Mouse (Mus musculus): ENCODE data around the gene Chaf1b. TPM values are rescaled to one million over a fixed set of nuclear protein-coding genes. Genes with fewer than 3 reads are reported as not detected.

Gene Chaf1b
- polyA plus RNA-seq, 1 experiment from 2014 or later, result 78.0 TPM

DNA sequence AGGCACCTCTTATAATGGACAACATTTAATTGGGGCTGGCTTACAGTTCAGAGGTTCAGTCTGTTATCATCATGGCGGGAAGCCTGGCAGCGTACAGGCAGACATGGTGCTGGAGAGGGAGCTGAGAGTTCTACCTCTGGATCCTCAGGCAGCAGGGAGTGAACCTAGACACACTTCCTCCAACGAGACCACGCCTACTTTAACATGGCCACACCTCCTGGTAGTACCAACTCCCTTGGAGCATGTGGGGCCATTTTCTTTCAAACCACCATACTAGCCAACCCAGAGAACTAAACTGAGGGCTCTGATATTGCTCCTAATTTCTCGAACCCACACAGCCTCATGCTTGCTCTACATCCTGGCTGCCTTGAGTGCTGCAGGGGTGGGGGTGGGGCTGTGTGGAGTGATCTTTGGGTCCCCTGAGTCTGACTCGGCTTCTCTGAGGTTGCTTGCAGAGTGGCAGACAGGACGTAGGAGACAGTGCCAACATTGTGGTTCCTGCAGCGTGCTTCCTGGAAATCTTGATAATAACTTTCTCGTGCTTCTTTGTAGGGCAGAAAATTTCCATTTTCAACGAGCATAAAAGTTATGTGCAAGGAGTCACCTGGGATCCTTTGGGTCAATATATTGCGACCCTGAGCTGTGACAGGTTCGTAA is 7.4 kb downstream of the Chaf1b start:
- no peak for ATAC-seq (ENCODE audit: insufficient number of reproducible peaks, insufficient read depth, low FRiP score, low TSS enrichment, low read depth)
- Histone ChIP-seq H3K4me3 (no peak overlapping the region), H3K4me2 (no peak overlapping the region), H3K9me3 (no peaks in the 10 kb centered on the region), H3K9ac (no peak overlapping the region), H3K27me3 (no peaks in the 10 kb centered on the region), H3K36me3 (peaks cover 98% of the 10 kb centered on the region), H3K4me1 (peaks cover 5% of the 10 kb centered on the region), H3K27ac (no peak overlapping the region)
- 83% methylated on average over 12 of the region's 12 CpGs for WGBS

DNA sequence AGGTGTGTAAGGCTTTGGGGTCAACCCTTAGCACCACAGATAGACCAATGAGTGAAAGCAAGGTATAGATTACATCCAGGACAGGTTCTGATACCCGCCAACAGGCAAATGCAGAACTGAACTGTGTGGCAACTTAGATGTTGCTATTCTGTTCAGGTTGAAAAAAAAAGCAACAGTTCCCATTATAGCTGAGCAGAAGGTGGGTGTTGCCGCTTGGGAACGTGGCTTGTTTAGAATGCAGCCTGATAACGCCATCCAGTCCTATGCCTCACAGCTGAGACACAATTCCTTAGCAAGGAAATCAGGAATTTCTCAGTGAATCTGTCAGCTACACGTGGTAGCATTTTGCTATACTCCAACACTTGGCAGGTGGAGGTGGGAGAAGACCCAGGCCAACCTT is 9.6 kb downstream of the Chaf1b start:
- peaks cover 80% of the 10 kb centered on the region for H3K36me3 ChIP-seq
- no peaks in the 10 kb centered on the region for H3K27me3 ChIP-seq
- no peak overlapping the region for H3K4me2 ChIP-seq
- H3K27ac ChIP-seq, result no peak overlapping the region
- H3K9me3 ChIP-seq, result no peaks in the 10 kb centered on the region
- no peak overlapping the region for H3K9ac ChIP-seq
- WGBS, result 94% methylated on average over 5 of the region's 5 CpGs
- no peak for ATAC-seq (ENCODE audit: insufficient number of reproducible peaks, insufficient read depth, low FRiP score, low TSS enrichment, low read depth)
- H3K4me3 ChIP-seq, result no peak overlapping the region
- H3K4me1 ChIP-seq, result no peaks in the 10 kb centered on the region

DNA sequence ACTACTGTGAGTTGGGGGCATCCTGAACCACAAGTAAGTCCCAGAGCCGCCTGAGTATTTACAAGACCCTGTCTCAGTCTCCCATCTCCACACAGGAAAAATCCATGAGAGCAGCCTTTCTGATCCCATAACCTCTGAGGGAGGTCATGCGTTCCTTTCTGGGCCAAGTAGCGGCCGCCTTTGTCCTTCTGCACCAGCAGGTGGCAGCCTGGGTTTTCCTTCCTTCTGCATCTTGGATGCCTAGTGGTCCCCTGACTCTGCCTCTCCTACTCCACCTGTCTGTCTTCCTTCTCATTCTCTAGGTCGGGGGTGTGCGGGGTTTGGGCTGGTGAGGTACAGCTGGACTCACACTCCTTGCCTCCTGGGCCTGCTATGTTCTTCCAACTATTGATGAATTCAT is 19.3 kb downstream of the Chaf1b start:
- no peak for ATAC-seq (ENCODE audit: insufficient number of reproducible peaks, insufficient read depth, low FRiP score, low TSS enrichment, low read depth)
- H3K36me3 ChIP-seq, result peaks cover 69% of the 10 kb centered on the region
- 80% methylated on average over 6 of the region's 6 CpGs for WGBS

DNA sequence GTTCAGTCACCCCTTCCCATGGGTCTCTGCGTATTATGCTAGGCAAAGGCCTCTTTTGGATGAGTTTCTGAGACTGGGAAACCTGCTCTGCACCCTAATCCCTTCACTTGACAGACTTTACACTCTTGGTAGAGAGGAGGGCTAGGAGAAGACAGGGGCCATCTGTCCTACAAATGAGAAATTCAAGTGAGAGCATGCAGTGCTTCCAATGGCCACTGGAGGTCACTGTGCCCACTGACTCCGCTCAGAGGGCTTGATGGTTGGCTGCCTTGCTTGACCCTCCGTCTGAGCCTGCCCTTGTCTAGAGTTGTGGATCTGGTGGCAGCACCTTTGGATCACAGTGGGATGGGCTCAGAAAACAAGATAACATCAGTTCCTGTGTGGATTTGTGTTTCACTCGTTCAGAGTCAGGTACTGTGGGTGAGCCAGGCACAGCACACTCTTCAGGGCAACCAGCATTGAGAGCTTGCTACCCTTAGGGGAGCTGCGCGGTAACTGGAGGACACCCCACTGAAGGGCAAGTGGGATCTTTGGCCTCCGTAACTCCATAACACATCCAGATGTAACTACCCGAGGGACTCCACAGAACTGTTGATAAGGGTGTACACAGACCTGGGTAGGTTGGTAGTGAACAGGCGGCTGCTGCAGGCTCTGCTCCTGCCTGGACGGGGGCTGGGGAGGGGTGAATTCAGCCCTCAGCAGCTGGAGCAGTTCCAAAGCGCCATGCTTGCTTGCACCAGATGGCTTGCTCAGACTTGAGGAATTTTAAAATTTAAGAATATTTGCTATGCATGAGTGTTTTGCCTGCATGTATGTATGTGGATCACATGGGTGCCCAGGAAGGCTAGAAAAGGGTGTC is 22.7 kb downstream of the Chaf1b start:
- H3K27me3 ChIP-seq, result no peaks in the 10 kb centered on the region
- no peak for ATAC-seq (ENCODE audit: insufficient number of reproducible peaks, insufficient read depth, low FRiP score, low TSS enrichment, low read depth)
- peaks cover 43% of the 10 kb centered on the region for H3K36me3 ChIP-seq
- peak overlapping the region; percentile 72 for H3K27ac ChIP-seq
- H3K4me1 ChIP-seq, result peaks cover 14% of the 10 kb centered on the region
- no peak overlapping the region for H3K4me2 ChIP-seq
- no peak overlapping the region for H3K4me3 ChIP-seq
- WGBS, result 58% methylated on average over 11 of the region's 11 CpGs
- H3K9ac ChIP-seq, result no peak overlapping the region
- no peaks in the 10 kb centered on the region for H3K9me3 ChIP-seq

More for the DNA sequence above, 19.3 kb downstream of the Chaf1b start:
- Histone ChIP-seq H3K9me3 (no peaks in the 10 kb centered on the region), H3K27ac (no peak overlapping the region), H3K4me3 (no peak overlapping the region), H3K4me2 (no peak overlapping the region), H3K27me3 (no peaks in the 10 kb centered on the region), H3K9ac (no peak overlapping the region), H3K4me1 (peaks cover 14% of the 10 kb centered on the region)

DNA sequence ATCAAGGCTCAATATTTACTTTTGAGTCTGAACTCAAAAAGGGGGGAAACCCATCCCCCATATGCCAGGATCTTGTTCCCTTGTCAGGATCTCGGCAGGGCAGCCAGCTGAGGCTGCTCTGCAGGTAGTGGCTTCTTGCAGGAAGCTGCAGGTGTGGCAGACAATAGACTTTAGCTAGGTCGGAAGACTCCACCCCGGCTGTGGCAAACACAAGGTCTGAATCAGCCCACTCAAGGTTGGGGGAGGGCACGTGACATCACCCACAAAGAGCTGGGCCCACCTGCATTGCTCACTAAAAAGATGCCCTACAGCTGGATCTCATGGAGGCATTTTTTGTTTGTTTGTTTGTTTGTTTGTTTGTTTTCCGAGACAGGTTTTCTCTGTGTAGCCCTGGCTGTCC is 24.1 kb downstream of the Chaf1b start:
- Histone ChIP-seq H3K9ac (no peak overlapping the region), H3K36me3 (peaks cover 30% of the 10 kb centered on the region), H3K9me3 (no peaks in the 10 kb centered on the region), H3K27me3 (no peaks in the 10 kb centered on the region), H3K4me2 (no peak overlapping the region), H3K4me1 (peaks cover 14% of the 10 kb centered on the region), H3K27ac (no peak overlapping the region), H3K4me3 (no peak overlapping the region)
- 72% methylated on average over 5 of the region's 5 CpGs for WGBS
- ATAC-seq (ENCODE audit: insufficient number of reproducible peaks, insufficient read depth, low FRiP score, low TSS enrichment, low read depth), result no peak

GRCm38 (mm10) chr16:93908196-93908595 is 24.5 kb downstream of the Chaf1b start:
- WGBS, result 90% methylated on average over 8 of the region's 8 CpGs
- no peaks in the 10 kb centered on the region for H3K9me3 ChIP-seq
- no peaks in the 10 kb centered on the region for H3K27me3 ChIP-seq
- no peak overlapping the region for H3K4me3 ChIP-seq
- H3K4me1 ChIP-seq, result peaks cover 14% of the 10 kb centered on the region
- peaks cover 26% of the 10 kb centered on the region for H3K36me3 ChIP-seq
- no peak overlapping the region for H3K9ac ChIP-seq
- H3K27ac ChIP-seq, result no peak overlapping the region
- H3K4me2 ChIP-seq, result no peak overlapping the region
- ATAC-seq (ENCODE audit: insufficient number of reproducible peaks, insufficient read depth, low FRiP score, low TSS enrichment, low read depth), result no peak

DNA sequence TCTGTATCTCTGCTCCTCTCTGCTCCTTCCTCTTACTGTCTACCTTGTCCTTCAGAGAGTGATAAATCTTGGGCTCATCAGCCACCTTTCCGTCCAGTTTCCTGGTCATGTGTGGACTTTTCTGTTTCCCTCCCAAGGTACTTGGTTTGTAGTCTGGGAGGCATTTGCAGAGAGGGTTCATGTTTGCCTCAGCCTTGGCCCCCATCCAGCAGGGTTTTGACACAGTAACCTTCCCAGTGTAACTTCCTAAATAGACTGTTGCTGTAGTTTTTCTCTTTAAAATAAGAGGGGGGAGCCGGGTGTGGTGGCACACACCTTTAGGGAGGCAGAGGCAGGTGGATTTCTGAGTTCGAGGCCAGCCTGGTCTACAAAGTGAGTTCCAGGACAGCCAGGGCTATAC is 26.2 kb downstream of the Chaf1b start:
- ATAC-seq (ENCODE audit: insufficient number of reproducible peaks, insufficient read depth, low FRiP score, low TSS enrichment, low read depth), result no peak
- no peaks in the 10 kb centered on the region for H3K27me3 ChIP-seq
- H3K4me2 ChIP-seq, result no peak overlapping the region
- WGBS, result 89% methylated on average over 3 of the region's 3 CpGs
- no peak overlapping the region for H3K4me3 ChIP-seq
- no peak overlapping the region for H3K9ac ChIP-seq
- no peak overlapping the region for H3K27ac ChIP-seq
- peaks cover 13% of the 10 kb centered on the region for H3K36me3 ChIP-seq
- H3K9me3 ChIP-seq, result no peaks in the 10 kb centered on the region
- H3K4me1 ChIP-seq, result peaks cover 14% of the 10 kb centered on the region

DNA sequence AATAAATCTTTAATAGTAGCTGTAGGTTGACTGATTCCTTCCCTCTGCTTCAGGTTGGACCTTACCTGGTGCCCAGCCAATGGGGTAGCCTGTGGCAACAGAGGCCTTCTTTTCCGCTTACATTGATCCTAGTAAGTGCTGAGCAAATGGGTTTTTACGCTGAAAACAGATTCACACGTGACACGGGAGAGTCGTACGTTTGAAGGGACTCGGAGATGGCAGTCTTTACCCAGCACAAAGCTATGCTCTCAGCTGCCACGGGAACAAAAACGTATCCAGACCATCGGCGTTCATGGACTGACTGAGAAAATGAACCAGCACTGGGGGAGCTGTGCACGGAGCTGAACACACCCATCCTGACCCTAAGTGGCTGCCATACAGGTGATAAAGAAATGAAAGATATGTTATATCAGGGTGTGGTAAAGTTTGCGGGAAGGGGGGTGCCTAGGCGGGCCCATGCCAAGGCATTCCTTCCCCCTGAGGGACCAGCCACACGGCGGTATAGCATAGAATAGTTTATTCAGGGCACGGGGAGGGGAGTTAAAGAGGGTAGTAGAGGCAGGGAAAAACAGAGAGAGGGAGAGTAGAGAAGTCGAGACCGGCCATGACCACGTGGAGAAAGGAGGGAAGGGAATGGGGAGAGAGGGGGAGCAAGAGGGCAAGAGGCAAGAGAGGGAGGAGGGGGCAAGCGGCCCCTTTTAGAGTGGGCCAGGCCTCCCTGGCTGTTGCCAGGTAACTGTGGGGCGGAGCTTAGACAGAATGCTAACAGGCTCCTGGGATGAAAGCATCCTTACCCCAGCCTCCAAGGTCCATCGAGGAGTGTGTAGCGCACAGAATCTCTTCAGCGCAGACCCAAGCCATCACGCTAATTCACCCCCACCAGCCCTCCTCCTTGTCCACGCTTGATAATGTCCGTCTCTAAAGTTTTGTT is 27.3 kb downstream of the Chaf1b start:
- H3K4me1 ChIP-seq, result peaks cover 14% of the 10 kb centered on the region
- no peak overlapping the region for H3K4me3 ChIP-seq
- no peak overlapping the region for H3K4me2 ChIP-seq
- H3K27me3 ChIP-seq, result no peaks in the 10 kb centered on the region
- H3K9ac ChIP-seq, result no peak overlapping the region
- peaks cover 6% of the 10 kb centered on the region; the same call in 1 of the 2 replicates for H3K36me3 ChIP-seq
- no peaks in the 10 kb centered on the region for H3K9me3 ChIP-seq
- ATAC-seq (ENCODE audit: insufficient number of reproducible peaks, insufficient read depth, low FRiP score, low TSS enrichment, low read depth), result no peak
- WGBS, result 66% methylated on average over 28 of the region's 28 CpGs
- no peak overlapping the region for H3K27ac ChIP-seq

DNA sequence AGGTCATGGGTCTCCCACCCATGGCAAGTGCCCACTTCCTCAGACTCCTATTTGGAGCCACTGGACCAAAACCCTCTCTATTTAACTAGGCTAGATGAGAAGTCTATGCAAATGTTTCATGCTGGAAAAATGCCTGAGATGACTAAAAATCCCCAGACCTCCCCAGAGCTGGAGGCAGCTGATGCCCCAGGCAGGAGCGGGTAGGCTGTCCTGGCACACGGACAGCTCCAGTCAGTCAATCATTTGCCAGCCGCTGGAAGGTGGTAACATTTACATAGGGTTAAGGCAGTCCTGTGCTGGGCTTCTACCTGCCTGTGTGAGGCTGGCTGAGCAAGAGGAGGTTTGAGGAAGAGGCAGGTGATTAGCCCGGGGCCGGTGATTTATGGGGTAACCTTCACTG is 28.5 kb downstream of the Chaf1b start:
- no peak overlapping the region for H3K4me3 ChIP-seq
- H3K9me3 ChIP-seq, result no peaks in the 10 kb centered on the region
- peaks cover 4% of the 10 kb centered on the region; the same call in 1 of the 2 replicates for H3K36me3 ChIP-seq
- H3K27ac ChIP-seq, result no peak overlapping the region
- peaks cover 3% of the 10 kb centered on the region for H3K4me1 ChIP-seq
- 64% methylated on average over 5 of the region's 5 CpGs for WGBS
- H3K9ac ChIP-seq, result no peak overlapping the region
- no peak for ATAC-seq (ENCODE audit: insufficient number of reproducible peaks, insufficient read depth, low FRiP score, low TSS enrichment, low read depth)
- no peak overlapping the region for H3K4me2 ChIP-seq
- no peaks in the 10 kb centered on the region for H3K27me3 ChIP-seq

- Histone ChIP-seq H3K4me1 (0 out of 2 replicates have a peak, but pooled peaks cover under 1% of the 10 kb centered on the region), H3K36me3 (no peaks in the 10 kb centered on the region), H3K4me2 (no peak overlapping the region), H3K9me3 (no peaks in the 10 kb centered on the region), H3K9ac (no peak overlapping the region), H3K4me3 (no peak overlapping the region), H3K27ac (no peak overlapping the region), H3K27me3 (no peaks in the 10 kb centered on the region)
- 54% methylated on average over 3 of the region's 3 CpGs for WGBS
- ATAC-seq (ENCODE audit: insufficient number of reproducible peaks, insufficient read depth, low FRiP score, low TSS enrichment, low read depth), result no peak
Observed at GRCm38 (mm10) chr16:93912808-93913207, 29.1 kb downstream of the Chaf1b start.

DNA sequence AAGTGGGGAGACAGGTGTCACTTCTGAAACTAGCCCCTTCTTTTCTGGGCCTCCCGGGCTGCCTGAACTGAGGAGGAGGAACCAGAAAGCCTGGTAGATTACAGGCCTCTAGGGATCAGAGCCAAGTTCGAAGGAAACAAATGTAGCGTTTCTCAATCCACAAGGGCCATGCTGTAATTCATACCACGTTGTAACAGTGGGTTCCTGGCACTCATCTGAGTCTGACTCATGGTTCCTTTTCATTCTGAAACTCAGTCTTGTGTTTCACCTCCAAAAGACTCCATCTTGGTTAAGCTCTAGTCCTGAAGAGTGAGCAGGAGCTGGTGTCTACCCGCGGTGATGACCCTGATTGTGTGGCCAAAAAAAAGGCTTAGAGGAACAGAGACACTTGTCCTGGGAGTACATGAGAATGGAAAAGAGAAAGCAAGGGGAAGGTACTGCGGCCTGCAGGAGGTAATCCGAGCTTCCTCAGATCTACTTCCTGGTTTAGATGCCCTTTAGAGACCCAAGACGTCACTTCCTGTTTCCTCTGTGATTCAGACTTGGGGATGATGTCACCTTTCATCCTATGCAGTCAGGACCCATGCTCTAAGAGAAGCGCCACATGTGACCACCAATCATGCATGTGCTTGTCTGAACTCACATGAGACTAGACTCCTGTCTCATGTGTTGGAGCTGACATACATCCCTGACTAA is 30.3 kb downstream of the Chaf1b start:
- ATAC-seq (ENCODE audit: insufficient number of reproducible peaks, insufficient read depth, low FRiP score, low TSS enrichment, low read depth), result no peak
- no peaks in the 10 kb centered on the region for H3K27me3 ChIP-seq
- H3K4me2 ChIP-seq, result no peak overlapping the region
- H3K27ac ChIP-seq, result no peak overlapping the region
- 0 out of 2 replicates have a peak, but pooled peaks cover 6% of the 10 kb centered on the region for H3K4me1 ChIP-seq
- no peak overlapping the region for H3K9ac ChIP-seq
- 64% methylated on average over 10 of the region's 10 CpGs for WGBS
- no peak overlapping the region for H3K4me3 ChIP-seq
- no peaks in the 10 kb centered on the region for H3K9me3 ChIP-seq
- no peaks in the 10 kb centered on the region for H3K36me3 ChIP-seq

Data from embryonic facial prominence, embryonic 13.5 days (tissue).